Mouse (Mus musculus): Measurements from ENCODE around the gene Arhgef26.

Gene Arhgef26

GRCm38 (mm10) chr3:62380420-62380819, 42.3 kb downstream of the Arhgef26 start:
- no peak for DNase-seq (ENCODE audit: extremely low read depth, low read depth, low spot score)

GRCm38 (mm10) chr3:62382853-62383252, 44.7 kb downstream of the Arhgef26 start:
- no peak for DNase-seq (ENCODE audit: extremely low read depth, low read depth, low spot score)

GRCm38 (mm10) chr3:62392636-62393035, 54.5 kb downstream of the Arhgef26 start:
- DNase-seq (ENCODE audit: extremely low read depth, low read depth, low spot score) = no peak

- no peak for DNase-seq (ENCODE audit: extremely low read depth, low read depth, low spot score)
These were observed 56.1 kb downstream of the Arhgef26 start for GRCm38 (mm10) chr3:62394284-62394683.

GRCm38 (mm10) chr3:62395368-62395767, 57.2 kb downstream of the Arhgef26 start:
- no peak for DNase-seq (ENCODE audit: extremely low read depth, low read depth, low spot score)

- DNase-seq (ENCODE audit: extremely low read depth, low read depth, low spot score) = no peak
These were observed 58.0 kb downstream of the Arhgef26 start for GRCm38 (mm10) chr3:62396109-62396508.

GRCm38 (mm10) chr3:62398094-62398493, 60.0 kb downstream of the Arhgef26 start:
- DNase-seq (ENCODE audit: extremely low read depth, low read depth, low spot score) = no peak

- no peak for DNase-seq (ENCODE audit: extremely low read depth, low read depth, low spot score)
These were observed 61.9 kb downstream of the Arhgef26 start for GRCm38 (mm10) chr3:62399826-62400746.

GRCm38 (mm10) chr3:62402466-62402865, 64.3 kb downstream of the Arhgef26 start:
- DNase-seq (ENCODE audit: extremely low read depth, low read depth, low spot score) = peak; percentile 83

- no peak for DNase-seq (ENCODE audit: extremely low read depth, low read depth, low spot score)
These were observed 66.5 kb downstream of the Arhgef26 start for GRCm38 (mm10) chr3:62404477-62405246.

GRCm38 (mm10) chr3:62409555-62410182, 71.5 kb downstream of the Arhgef26 start:
- no peak for DNase-seq (ENCODE audit: extremely low read depth, low read depth, low spot score)

GRCm38 (mm10) chr3:62410491-62410890, 72.3 kb downstream of the Arhgef26 start:
- no peak for DNase-seq (ENCODE audit: extremely low read depth, low read depth, low spot score)

- DNase-seq (ENCODE audit: extremely low read depth, low read depth, low spot score) = peak; percentile 51
These were observed 74.6 kb downstream of the Arhgef26 start for GRCm38 (mm10) chr3:62412704-62413103.

- DNase-seq (ENCODE audit: extremely low read depth, low read depth, low spot score) = no peak
These were observed 76.8 kb downstream of the Arhgef26 start for GRCm38 (mm10) chr3:62414926-62415325.

- no peak for DNase-seq (ENCODE audit: extremely low read depth, low read depth, low spot score)
These were observed 79.3 kb downstream of the Arhgef26 start for GRCm38 (mm10) chr3:62417458-62417857.

- DNase-seq (ENCODE audit: extremely low read depth, low read depth, low spot score) = no peak
These were observed 80.4 kb downstream of the Arhgef26 start for GRCm38 (mm10) chr3:62418387-62419138.

GRCm38 (mm10) chr3:62433675-62434074, 95.5 kb downstream of the Arhgef26 start:
- no peak for DNase-seq (ENCODE audit: extremely low read depth, low read depth, low spot score)

GRCm38 (mm10) chr3:62435923-62436322, 97.8 kb downstream of the Arhgef26 start:
- no peak for DNase-seq (ENCODE audit: extremely low read depth, low read depth, low spot score)

- no peak for DNase-seq (ENCODE audit: extremely low read depth, low read depth, low spot score)
These were observed 102.4 kb downstream of the Arhgef26 start for GRCm38 (mm10) chr3:62440431-62440969.

GRCm38 (mm10) chr3:62443582-62444194, 105.5 kb downstream of the Arhgef26 start:
- no peak for DNase-seq (ENCODE audit: extremely low read depth, low read depth, low spot score)
